Mouse (Mus musculus): ENCODE results near the gene Sdccag8.
"Not testable (repeated sequence)": the region's sequence is repeated elsewhere in the genome, so short reads cannot be mapped to it uniquely, and the experiment has no call there.

Sdccag8 gene

GRCm38 (mm10) chr1:176832071-176832470 lies 17.6 kb downstream of the Sdccag8 start:
- DNase-seq, result no peak

- DNase-seq, result no peak
These were observed 18.1 kb downstream of the Sdccag8 start for GRCm38 (mm10) chr1:176832607-176833006.

- no peak for DNase-seq
These were observed 18.8 kb downstream of the Sdccag8 start for GRCm38 (mm10) chr1:176833257-176833656.

- peak; percentile 96 for DNase-seq
These were observed 19.5 kb downstream of the Sdccag8 start for GRCm38 (mm10) chr1:176833948-176834347.

GRCm38 (mm10) chr1:176834880-176835279 lies 20.4 kb downstream of the Sdccag8 start:
- peak; percentile 96 for DNase-seq

GRCm38 (mm10) chr1:176835501-176836294 lies 21.2 kb downstream of the Sdccag8 start:
- DNase-seq, result peak; percentile 91

- DNase-seq, result not testable (repeated sequence)
These were observed 22.1 kb downstream of the Sdccag8 start for GRCm38 (mm10) chr1:176836562-176836961.

- peak; percentile 31 for DNase-seq
These were observed 30.9 kb downstream of the Sdccag8 start for GRCm38 (mm10) chr1:176845082-176845977.

GRCm38 (mm10) chr1:176847118-176847859 lies 32.8 kb downstream of the Sdccag8 start:
- DNase-seq, result peak; percentile 50

- DNase-seq, result peak; percentile 75
These were observed 34.3 kb downstream of the Sdccag8 start for GRCm38 (mm10) chr1:176848613-176849290.

- peak; percentile 85 for DNase-seq
These were observed 34.9 kb downstream of the Sdccag8 start for GRCm38 (mm10) chr1:176849377-176849776.

- DNase-seq, result peak; percentile 74
These were observed 36.9 kb downstream of the Sdccag8 start for GRCm38 (mm10) chr1:176851401-176851800.

- peak; percentile 90 for DNase-seq
These were observed 38.5 kb downstream of the Sdccag8 start for GRCm38 (mm10) chr1:176852813-176853590.

GRCm38 (mm10) chr1:176861981-176862644 lies 47.7 kb downstream of the Sdccag8 start:
- no peak for DNase-seq

GRCm38 (mm10) chr1:176870501-176870900 lies 56.0 kb downstream of the Sdccag8 start:
- DNase-seq, result no peak

- DNase-seq, result peak; percentile 78
These were observed 57.5 kb downstream of the Sdccag8 start for GRCm38 (mm10) chr1:176871975-176872374.

GRCm38 (mm10) chr1:176873463-176873862 lies 59.0 kb downstream of the Sdccag8 start:
- DNase-seq, result peak; percentile 78

GRCm38 (mm10) chr1:176874155-176874554 lies 59.7 kb downstream of the Sdccag8 start:
- no peak for DNase-seq

GRCm38 (mm10) chr1:176877756-176878155 lies 63.3 kb downstream of the Sdccag8 start:
- no peak for DNase-seq

GRCm38 (mm10) chr1:176879005-176879404 lies 64.5 kb downstream of the Sdccag8 start:
- DNase-seq, result no peak

- DNase-seq, result no peak
These were observed 65.2 kb downstream of the Sdccag8 start for GRCm38 (mm10) chr1:176879614-176880013.

All from heart, adult 11 months (tissue).